Mouse (Mus musculus): ENCODE measurements at regions not wholly inside any gene's neighbourhood (a gene's known extent, or its start where the extent isn't known, plus 50 kb on each side); places are given as distances from the start of the nearest gene placed in this dataset.
"Not testable (repeated sequence)": the region's sequence is repeated elsewhere in the genome, so short reads cannot be mapped to it uniquely, and the experiment has no call there.

DNA sequence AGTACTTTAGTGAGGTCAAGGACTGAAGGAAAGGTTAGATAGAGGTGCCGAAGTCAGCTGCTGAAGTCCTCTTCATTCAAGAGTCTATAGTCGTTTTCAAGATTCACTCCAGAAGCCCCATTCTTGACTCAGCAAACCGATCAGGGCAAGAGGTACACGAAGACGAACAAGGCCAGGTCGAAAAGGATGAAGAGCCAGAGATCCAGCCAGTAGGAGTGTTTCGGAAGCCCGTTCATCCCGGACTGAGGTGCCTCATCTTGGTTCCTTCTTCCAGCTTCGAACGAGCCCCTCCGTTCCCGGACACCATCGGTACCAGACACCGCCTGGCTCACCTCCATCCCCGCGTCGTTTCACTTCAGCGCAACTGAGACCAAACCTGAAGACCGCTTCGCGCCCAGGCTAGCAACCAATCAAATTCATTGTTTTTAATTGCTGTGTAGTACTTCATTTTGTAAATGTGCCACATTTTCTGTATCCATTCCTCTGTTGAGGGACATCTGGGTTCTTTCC, 412.2 kb upstream of the Gm10488 start:
- not testable (repeated sequence) for H3K27me3 ChIP-seq (replicated peaks; ENCODE audit: control insufficient read depth, insufficient read depth, low read length); H3K36me3 ChIP-seq (ENCODE audit: control insufficient read depth, insufficient read depth, low read length); H3K4me3 ChIP-seq (ENCODE audit: low read depth, low read length); H3K4me1 ChIP-seq (replicated peaks; ENCODE audit: control insufficient read depth, insufficient read depth, low read length); H3K4me2 ChIP-seq (ENCODE audit: low read length); H3K9me3 ChIP-seq (ENCODE audit: control insufficient read depth, low read length); H3K9ac ChIP-seq (ENCODE audit: low read length); H3K27ac ChIP-seq (ENCODE audit: low read depth); ATAC-seq (replicated peaks; ENCODE audit: low FRiP score, low TSS enrichment, low read depth)
- peak; percentile 15 for DNase-seq (ENCODE audit: low spot score)
- WGBS: 93% methylated on average over 18 of the region's 22 CpGs

Measured in intestine, embryonic 14.5 days (tissue).